Mouse (Mus musculus): ENCODE data around the gene Itk. TPM values are rescaled to one million over a fixed set of nuclear protein-coding genes. Genes with fewer than 3 reads are reported as not detected.

Itk gene
- polyA plus RNA-seq, 1 experiment = 94.9 TPM

DNA sequence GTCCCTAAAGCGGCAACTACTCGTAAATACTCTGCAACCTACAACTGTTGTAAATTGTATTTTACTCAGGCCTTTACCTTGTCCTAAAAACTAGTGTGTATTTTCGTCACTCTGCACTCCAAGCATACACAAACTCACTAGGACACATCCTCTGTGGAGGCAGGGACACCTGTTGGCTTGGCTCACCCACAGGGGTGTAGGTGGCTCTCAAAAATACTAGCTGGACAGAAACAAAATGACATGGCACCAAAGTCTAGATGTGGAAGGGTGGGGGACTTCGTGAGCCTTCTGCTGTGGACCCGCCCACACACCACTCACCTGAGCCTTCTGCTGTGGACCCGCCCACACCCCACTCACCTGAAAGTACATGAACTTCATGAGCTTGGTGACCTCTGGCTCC, 105.5 kb downstream of the Itk start:
- no peak overlapping the region for H3K27ac ChIP-seq (ENCODE audit: insufficient read depth, low read depth, low read length)
- WGBS = 94% methylated on average over 6 of the region's 6 CpGs
- TF ChIP-seq POLR2A (IDR thresholded peaks at IDR 0.05; ENCODE audit: insufficient read depth, low read depth, low read length) (no peak), CTCF (IDR thresholded peaks at IDR 0.05; ENCODE audit: insufficient read depth, low read depth, low read length) (no peak)
- peaks cover 2% of the 10 kb centered on the region; the same call in 1 of the 2 replicates for H3K4me1 ChIP-seq (ENCODE audit: control insufficient read depth, insufficient read depth, low read length)
- H3K4me3 ChIP-seq (ENCODE audit: insufficient read depth, low read depth, low read length) = no peak overlapping the region

DNA sequence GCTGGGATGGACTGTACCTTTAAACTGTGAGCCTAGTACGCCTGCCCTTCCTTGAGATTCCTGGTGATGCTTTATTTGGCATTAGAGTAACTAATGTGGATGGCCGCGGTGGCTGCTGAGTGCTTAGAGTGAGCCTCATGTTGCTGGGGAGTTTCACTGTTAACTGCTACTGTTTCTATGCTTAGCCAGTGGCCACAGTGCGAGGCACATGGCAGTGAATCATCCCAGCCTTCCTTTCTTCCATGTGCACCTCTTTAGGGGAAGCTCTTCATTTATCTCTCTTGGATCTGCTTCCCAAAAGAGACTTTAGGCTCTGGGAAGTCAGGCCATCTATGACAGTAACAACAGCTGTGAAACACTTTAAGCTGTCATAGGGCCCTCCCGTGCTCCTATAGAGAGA, 106.7 kb downstream of the Itk start:
- no peak overlapping the region for H3K27ac ChIP-seq (ENCODE audit: insufficient read depth, low read depth, low read length)
- TF ChIP-seq POLR2A (IDR thresholded peaks at IDR 0.05; ENCODE audit: insufficient read depth, low read depth, low read length) (no peak), CTCF (IDR thresholded peaks at IDR 0.05; ENCODE audit: insufficient read depth, low read depth, low read length) (no peak)
- H3K4me3 ChIP-seq (ENCODE audit: insufficient read depth, low read depth, low read length) = no peak overlapping the region
- peaks cover 6% of the 10 kb centered on the region; the same call in 1 of the 2 replicates for H3K4me1 ChIP-seq (ENCODE audit: control insufficient read depth, insufficient read depth, low read length)
- 90% methylated on average over 5 of the region's 5 CpGs for WGBS

DNA sequence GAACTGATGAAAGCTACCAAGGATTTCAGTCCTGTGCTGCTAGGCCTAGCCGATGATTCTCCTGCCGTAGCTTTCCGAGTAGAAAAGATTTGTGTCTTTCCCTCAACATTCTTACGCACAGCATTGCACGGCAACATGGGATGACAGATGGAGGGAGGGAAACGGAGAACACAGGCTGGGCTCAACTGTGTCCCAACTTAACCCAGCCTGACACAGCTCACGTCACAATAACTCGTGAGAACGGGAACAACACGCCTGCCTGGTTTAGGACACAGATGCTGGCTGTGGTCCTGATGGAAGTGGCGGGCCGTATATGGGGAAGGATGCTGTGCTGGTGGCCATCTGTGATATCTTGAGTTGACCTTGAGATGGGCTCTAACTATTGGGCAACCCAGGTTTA, 110.6 kb downstream of the Itk start:
- 86% methylated on average over 12 of the region's 12 CpGs for WGBS
- H3K27ac ChIP-seq (ENCODE audit: insufficient read depth, low read depth, low read length) = no peak overlapping the region

DNA sequence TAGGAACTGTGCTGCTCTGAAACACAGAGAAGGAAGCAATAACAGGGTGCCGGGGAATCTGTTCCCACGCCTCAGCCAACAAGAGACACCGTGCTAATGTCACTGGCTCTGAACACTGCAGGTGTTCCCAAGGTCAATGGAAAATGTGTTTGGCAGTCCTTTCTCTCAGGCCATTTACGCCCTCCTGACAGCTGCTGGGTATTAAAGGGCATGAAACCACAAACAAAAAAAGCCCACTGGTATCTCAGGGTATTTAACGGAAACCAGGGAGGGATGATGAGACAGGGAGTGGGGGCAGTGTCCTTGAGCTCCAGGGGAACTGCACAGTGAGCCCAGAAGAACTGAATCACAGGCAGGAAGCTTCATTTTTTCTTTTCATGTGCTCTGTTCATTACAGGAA, 111.2 kb downstream of the Itk start:
- 52% methylated on average over 5 of the region's 5 CpGs for WGBS
- H3K4me3 ChIP-seq (ENCODE audit: insufficient read depth, low read depth, low read length) = no peak overlapping the region
- H3K27ac ChIP-seq (ENCODE audit: insufficient read depth, low read depth, low read length) = peak overlapping the region; percentile 25; the same call in 1 of the 2 replicates
- peaks cover 4% of the 10 kb centered on the region; the same call in 1 of the 2 replicates for H3K4me1 ChIP-seq (ENCODE audit: control insufficient read depth, insufficient read depth, low read length)
- TF ChIP-seq CTCF (IDR thresholded peaks at IDR 0.05; ENCODE audit: insufficient read depth, low read depth, low read length) (no peak), POLR2A (IDR thresholded peaks at IDR 0.05; ENCODE audit: insufficient read depth, low read depth, low read length) (no peak)

More for the DNA sequence above, 110.6 kb downstream of the Itk start:
- H3K4me1 ChIP-seq (ENCODE audit: control insufficient read depth, insufficient read depth, low read length) = peaks cover 4% of the 10 kb centered on the region; the same call in 1 of the 2 replicates
- TF ChIP-seq CTCF (IDR thresholded peaks at IDR 0.05; ENCODE audit: insufficient read depth, low read depth, low read length) (no peak), POLR2A (IDR thresholded peaks at IDR 0.05; ENCODE audit: insufficient read depth, low read depth, low read length) (no peak)
- no peak overlapping the region for H3K4me3 ChIP-seq (ENCODE audit: insufficient read depth, low read depth, low read length)

DNA sequence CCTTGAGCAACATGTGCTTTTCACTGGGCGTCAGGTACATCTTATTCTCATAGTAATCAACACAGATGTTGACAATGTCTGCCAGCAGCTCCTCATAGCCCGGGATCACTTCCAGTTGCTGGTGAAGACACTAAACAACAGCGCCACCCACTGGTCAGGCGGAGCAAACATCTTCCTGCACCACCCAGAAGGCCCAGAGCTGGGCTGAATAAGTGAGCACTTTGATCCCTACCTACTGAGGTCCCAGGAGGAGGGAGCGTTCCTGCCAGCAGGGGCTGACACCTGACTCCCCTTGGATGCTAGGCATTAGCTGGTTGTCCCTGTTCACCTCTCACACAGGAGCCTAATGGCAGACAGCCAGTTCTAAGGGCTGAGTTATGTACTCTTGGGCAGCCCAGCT, 112.5 kb downstream of the Itk start:
- H3K4me1 ChIP-seq (ENCODE audit: control insufficient read depth, insufficient read depth, low read length) = peaks cover 4% of the 10 kb centered on the region; the same call in 1 of the 2 replicates
- no peak overlapping the region for H3K27ac ChIP-seq (ENCODE audit: insufficient read depth, low read depth, low read length)
- WGBS = 52% methylated on average over 5 of the region's 5 CpGs
- no peak overlapping the region for H3K4me3 ChIP-seq (ENCODE audit: insufficient read depth, low read depth, low read length)
- TF ChIP-seq POLR2A (IDR thresholded peaks at IDR 0.05; ENCODE audit: insufficient read depth, low read depth, low read length) (no peak), CTCF (IDR thresholded peaks at IDR 0.05; ENCODE audit: insufficient read depth, low read depth, low read length) (peak; percentile 50)

DNA sequence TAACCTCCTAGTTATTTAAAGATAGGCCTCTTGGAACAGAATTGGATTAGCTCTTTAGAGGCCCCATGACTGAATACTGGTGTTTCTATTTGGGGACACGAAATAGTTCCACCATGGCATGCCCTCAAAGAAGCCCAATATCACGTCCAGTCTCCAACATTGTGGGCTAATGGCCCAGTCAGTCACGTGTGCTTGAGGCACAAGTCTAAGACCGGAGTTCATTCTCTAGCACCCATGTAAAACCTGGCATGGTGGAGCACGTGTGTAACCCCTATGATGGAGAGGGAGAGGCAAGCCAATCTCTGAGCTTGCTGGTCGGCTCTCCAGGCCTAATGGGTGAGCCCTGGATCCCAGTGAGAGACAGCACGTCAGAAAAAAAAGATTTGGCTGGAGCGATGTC, 113.1 kb downstream of the Itk start:
- Histone ChIP-seq H3K27ac (ENCODE audit: insufficient read depth, low read depth, low read length) (no peak overlapping the region), H3K4me1 (ENCODE audit: control insufficient read depth, insufficient read depth, low read length) (peaks cover 4% of the 10 kb centered on the region; the same call in 1 of the 2 replicates), H3K4me3 (ENCODE audit: insufficient read depth, low read depth, low read length) (no peak overlapping the region)
- TF ChIP-seq POLR2A (IDR thresholded peaks at IDR 0.05; ENCODE audit: insufficient read depth, low read depth, low read length) (no peak), CTCF (IDR thresholded peaks at IDR 0.05; ENCODE audit: insufficient read depth, low read depth, low read length) (no peak)
- 90% methylated on average over 8 of the region's 8 CpGs for WGBS

DNA sequence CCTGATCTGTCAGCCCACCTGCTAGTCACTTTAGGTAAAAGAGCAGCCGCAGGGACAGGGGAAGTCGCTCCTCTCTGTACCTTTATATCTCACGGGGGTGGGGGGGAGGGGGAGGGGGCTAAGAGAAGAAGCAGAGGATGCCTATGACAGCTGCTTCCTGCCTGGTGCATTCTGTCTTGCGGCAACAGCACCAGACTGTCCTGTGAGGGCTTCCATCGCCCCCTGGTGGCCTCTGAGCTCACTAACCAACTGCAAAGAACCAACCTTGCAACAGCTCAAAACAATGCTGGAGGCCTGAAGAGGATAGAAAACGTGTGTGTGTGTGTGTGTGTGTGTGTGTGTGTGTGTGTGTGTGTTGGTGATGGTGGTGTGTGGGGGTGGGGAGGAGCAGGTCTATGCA, 114.0 kb downstream of the Itk start:
- TF ChIP-seq POLR2A (IDR thresholded peaks at IDR 0.05; ENCODE audit: insufficient read depth, low read depth, low read length) (no peak), CTCF (IDR thresholded peaks at IDR 0.05; ENCODE audit: insufficient read depth, low read depth, low read length) (peak; percentile 46; the same call in 1 of the 2 replicates)
- WGBS = 13% methylated on average over 6 of the region's 6 CpGs
- Histone ChIP-seq H3K4me3 (ENCODE audit: insufficient read depth, low read depth, low read length) (no peak overlapping the region), H3K27ac (ENCODE audit: insufficient read depth, low read depth, low read length) (no peak overlapping the region), H3K4me1 (ENCODE audit: control insufficient read depth, insufficient read depth, low read length) (peaks cover 4% of the 10 kb centered on the region; the same call in 1 of the 2 replicates)

Other genes starting within 250 kb of the Itk start
- gene Nipal4, start 223.0 kb downstream of the Itk start, polyA plus RNA-seq (2012; ENCODE audit: insufficient read depth, insufficient read length, low replicate concordance, missing spikeins) = not detected in 2 replicates
- gene Fndc9, start 154.0 kb downstream of the Itk start, polyA plus RNA-seq (2012; ENCODE audit: insufficient read depth, insufficient read length, low replicate concordance, missing spikeins) = not detected in 2 replicates
- 150 TPM in 1 of 2 replicates, not detected in the other for gene Cyfip2, start 76.7 kb downstream of the Itk start, polyA plus RNA-seq (2012; ENCODE audit: insufficient read depth, insufficient read length, low replicate concordance, missing spikeins)
- not detected in 2 replicates for gene Fam71b, start 7.0 kb upstream of the Itk start, polyA plus RNA-seq (2012; ENCODE audit: insufficient read depth, insufficient read length, low replicate concordance, missing spikeins)
- gene Med7, start 47.4 kb upstream of the Itk start, polyA plus RNA-seq (2012; ENCODE audit: insufficient read depth, insufficient read length, low replicate concordance, missing spikeins) = not detected in 2 replicates
- not detected in 2 replicates for gene Havcr2, start 65.4 kb upstream of the Itk start, polyA plus RNA-seq (2012; ENCODE audit: insufficient read depth, insufficient read length, low replicate concordance, missing spikeins)
- not detected in 2 replicates for gene Gm12169, start 134.7 kb upstream of the Itk start, polyA plus RNA-seq (2012; ENCODE audit: insufficient read depth, insufficient read length, low replicate concordance, missing spikeins)
- gene BC053393, start 182.0 kb upstream of the Itk start, polyA plus RNA-seq (2012; ENCODE audit: insufficient read depth, insufficient read length, low replicate concordance, missing spikeins) = not detected in 2 replicates
- gene Dppa1, start 239.7 kb upstream of the Itk start, polyA plus RNA-seq (2012; ENCODE audit: insufficient read depth, insufficient read length, low replicate concordance, missing spikeins) = not detected in 2 replicates

Data from olfactory bulb, adult 2 months (tissue).